Mouse (Mus musculus): ENCODE data around the gene B3gnt7. TPM values are rescaled to one million over a fixed set of nuclear protein-coding genes. Genes with fewer than 3 reads are reported as not detected.

B3gnt7 gene
- polyA plus RNA-seq (2014; fragmentation: Illumina TruSeq; extraction: RNeasy Lipid Tissue Mini Kit (QIAGEN cat#74804); ENCODE audit: low read depth, low replicate concordance) = 53.5 TPM

DNA sequence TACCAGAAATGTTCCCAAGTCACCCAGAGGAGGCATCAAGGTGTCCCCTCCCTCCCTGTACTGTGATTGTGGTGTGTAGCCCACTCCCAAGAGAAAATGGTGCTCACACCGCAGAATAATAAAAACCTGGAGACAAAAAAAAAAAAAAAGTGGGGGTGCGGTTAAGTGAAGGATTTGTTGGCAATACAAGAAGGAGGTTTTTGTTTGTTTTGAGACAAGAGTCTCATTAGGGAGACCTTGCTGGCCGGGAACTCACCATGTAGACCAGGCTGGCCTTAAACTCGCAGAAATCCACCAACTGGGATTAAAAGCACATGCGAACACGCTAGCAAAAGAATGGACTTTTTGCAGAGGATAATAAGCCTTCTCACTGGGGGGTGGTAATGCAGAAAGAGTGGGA lies at the start of gene B3gnt7:
Gene B3gnt7 (plus strand): TSS at position 301 of the 400 bp plus-strand sequence.

Other genes starting within 250 kb of the B3gnt7 start
- gene Psmd1, start 238.4 kb upstream of the B3gnt7 start, polyA plus RNA-seq (2014; fragmentation: Illumina TruSeq; extraction: RNeasy Lipid Tissue Mini Kit (QIAGEN cat#74804); ENCODE audit: low read depth, low replicate concordance) = 116 TPM
- gene Htr2b, start 190.9 kb upstream of the B3gnt7 start, polyA plus RNA-seq (2014; fragmentation: Illumina TruSeq; extraction: RNeasy Lipid Tissue Mini Kit (QIAGEN cat#74804); ENCODE audit: low read depth, low replicate concordance) = 3.8 TPM
- not detected for gene Gm21972, start 169.2 kb upstream of the B3gnt7 start, polyA plus RNA-seq (2014; fragmentation: Illumina TruSeq; extraction: RNeasy Lipid Tissue Mini Kit (QIAGEN cat#74804); ENCODE audit: low read depth, low replicate concordance)
- 7.4 TPM for gene Armc9, start 148.1 kb upstream of the B3gnt7 start, polyA plus RNA-seq (2014; fragmentation: Illumina TruSeq; extraction: RNeasy Lipid Tissue Mini Kit (QIAGEN cat#74804); ENCODE audit: low read depth, low replicate concordance)
- 363 TPM for gene Ncl, start 56.6 kb downstream of the B3gnt7 start, polyA plus RNA-seq (2014; fragmentation: Illumina TruSeq; extraction: RNeasy Lipid Tissue Mini Kit (QIAGEN cat#74804); ENCODE audit: low read depth, low replicate concordance)
- not detected for gene Nmur1, start 123.4 kb downstream of the B3gnt7 start, polyA plus RNA-seq (2014; fragmentation: Illumina TruSeq; extraction: RNeasy Lipid Tissue Mini Kit (QIAGEN cat#74804); ENCODE audit: low read depth, low replicate concordance)
- gene Tex44, start 123.5 kb downstream of the B3gnt7 start, polyA plus RNA-seq (2014; fragmentation: Illumina TruSeq; extraction: RNeasy Lipid Tissue Mini Kit (QIAGEN cat#74804); ENCODE audit: low read depth, low replicate concordance) = not detected
- gene Ptma, start 223.9 kb downstream of the B3gnt7 start, polyA plus RNA-seq (2014; fragmentation: Illumina TruSeq; extraction: RNeasy Lipid Tissue Mini Kit (QIAGEN cat#74804); ENCODE audit: low read depth, low replicate concordance) = 1,773 TPM

All from sigmoid colon, adult 10 weeks (tissue).